Mouse (Mus musculus) cerebellum, adult 9-11 months (tissue): ENCODE data around the gene Jmy.

Experiments
- DNase-seq: peaks from one replicate; pipeline ENCODE4 v3.0.0; 2022

Jmy gene

DNA sequence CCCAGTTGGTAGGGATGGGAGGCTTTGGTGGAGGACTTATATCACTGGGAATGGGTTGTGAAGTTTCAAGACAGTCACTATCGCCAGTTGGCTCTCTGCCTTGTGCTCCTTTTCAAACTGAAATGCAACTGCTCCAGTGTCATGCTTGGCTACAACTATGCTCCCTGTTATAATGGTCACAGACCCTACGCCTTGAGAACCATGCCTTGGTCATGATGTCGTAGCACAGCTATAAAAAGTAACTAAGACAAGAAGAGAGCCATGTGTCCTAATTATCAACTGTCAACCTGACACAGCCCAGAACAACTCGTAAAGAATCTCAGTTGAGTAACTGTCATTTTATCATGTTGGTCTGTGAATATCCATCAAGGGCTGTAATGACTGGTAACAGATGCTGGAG lies 41.0 kb downstream of the Jmy start:
- DNase-seq = no peak

DNA sequence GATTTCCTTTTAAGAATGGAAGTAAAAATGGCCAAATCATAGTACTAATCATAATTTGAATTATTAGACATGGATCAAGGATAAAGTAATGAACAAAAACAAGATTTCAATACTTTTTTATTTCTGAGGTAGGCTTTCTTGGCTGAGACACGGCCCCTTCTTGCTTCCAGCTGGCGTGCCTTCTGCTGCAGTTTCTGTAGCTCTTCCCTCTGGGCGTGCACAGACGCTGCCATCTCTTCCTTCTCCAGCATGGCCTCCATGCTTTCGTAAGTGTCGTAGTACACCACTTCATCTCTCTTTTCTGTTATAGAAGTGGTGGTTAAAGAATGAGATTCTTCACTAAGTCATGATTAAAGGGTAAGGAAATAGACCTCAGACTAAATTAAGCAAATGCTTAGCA lies 46.3 kb downstream of the Jmy start:
- DNase-seq = peak; percentile 80

DNA sequence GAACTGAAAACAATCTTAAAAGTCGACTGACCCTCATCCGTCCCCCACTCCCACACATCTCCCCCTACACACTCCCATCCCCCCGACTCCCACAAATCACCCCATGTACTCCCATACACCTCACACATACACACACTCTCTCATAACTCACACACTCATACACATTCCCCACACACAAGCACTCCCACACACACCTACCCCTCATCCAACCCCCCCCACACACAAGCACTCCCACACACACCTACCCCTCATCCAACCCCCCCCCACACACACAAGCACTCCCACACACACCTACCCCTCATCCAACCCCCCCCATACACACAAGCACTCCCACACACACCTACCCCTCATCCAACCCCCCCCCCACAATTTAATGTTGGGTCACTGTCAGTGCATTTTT lies 59.4 kb downstream of the Jmy start:
- no peak for DNase-seq

DNA sequence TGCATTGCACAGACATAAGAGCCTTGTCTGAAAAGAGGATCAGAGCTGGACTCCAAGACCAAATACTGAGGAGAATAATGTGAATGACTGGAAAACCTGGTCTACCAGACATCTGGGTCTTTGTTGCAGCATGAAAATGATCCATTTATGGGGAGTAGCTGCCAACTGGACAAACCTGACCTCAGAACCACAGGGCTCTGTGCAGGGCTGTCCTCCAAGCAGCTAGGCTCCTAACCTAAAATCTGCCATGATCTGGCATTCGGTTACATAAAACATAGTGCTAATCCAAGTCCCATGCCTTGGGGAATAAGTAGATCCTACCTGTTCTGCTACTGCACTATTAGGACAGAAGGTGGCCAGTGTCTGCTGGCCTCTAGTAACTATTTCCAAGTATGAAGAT lies 70.4 kb downstream of the Jmy start:
- no peak for DNase-seq

DNA sequence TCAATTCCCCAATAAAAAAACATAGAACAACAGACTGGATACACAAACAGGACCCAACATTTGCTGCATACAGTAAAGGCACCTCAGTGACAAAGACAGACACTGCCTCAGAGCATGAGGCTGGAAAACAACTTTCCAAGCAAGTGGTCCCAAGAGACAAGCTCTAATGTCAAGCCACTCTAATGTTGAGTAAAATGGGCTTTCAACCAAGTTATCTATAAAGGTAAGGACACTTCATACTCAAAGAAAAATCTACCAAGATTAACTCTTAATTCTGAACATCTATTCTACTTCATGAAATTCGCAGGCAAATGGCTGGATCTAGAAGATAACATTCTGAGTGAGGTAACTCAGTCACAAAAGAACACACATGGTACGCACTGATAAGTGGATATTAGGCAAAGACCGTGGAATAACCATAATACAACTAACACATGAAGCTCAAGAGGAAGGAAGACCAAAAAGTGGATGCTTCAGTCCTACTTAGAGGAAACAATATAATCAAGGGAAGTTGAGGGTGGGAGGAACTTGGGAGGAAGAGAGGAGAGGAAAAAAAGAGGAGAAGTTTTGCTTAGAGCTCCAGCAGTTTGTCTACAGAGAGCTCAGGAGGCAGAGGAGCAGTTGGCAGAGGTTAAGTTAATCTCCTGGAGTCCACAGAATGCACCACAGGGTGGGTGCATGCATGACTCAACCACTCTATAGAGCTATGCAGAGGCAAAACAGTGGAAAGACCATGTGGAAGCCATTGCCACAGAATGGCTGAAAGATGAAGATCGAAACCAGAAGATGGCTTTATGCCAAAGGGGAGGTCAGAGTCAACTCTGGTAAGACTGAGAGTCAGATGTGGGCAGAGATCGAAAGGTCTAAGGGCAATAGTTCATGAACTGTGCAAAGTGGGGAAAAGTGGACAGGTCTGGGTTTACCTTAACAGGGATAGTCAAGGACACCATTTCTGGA lies 71.4 kb downstream of the Jmy start:
- no peak for DNase-seq

DNA sequence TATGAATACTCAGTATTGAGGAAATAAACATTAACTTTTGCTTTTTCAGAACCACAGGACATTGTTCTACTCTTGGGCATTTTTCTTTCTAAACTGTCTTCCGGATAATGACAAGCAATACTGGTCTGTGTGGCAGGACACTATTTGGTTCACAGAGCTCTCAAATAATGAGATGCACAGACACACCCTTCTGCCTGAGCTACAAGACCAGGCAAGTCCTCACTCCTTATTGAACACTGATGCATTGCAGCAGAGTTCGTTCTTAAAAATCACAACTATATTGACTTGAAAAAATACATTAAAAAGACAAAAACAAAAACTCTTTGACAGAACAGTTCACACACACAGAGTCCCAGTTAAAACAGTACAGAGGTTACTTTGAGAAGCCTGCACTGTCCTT lies 76.4 kb downstream of the Jmy start:
- no peak for DNase-seq

DNA sequence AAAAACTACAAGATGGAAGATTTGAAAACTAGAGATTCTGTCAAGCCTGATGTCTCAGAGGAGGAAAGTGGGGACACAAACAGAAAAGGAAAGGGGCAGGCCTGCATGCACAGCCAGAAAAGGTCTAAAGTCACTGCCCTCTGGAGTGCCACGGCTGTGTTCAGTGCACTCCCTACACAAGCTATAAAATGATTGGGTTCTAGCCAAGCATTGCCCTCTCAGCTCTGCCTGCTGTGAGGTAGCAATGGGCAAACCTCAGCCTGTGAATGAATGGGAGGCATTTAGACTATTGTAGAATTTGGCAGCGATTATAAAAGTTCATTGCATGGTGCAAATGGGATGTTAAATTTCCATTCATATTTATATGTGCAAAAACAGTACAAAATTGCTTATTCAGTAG lies 79.8 kb downstream of the Jmy start:
- no peak for DNase-seq

DNA sequence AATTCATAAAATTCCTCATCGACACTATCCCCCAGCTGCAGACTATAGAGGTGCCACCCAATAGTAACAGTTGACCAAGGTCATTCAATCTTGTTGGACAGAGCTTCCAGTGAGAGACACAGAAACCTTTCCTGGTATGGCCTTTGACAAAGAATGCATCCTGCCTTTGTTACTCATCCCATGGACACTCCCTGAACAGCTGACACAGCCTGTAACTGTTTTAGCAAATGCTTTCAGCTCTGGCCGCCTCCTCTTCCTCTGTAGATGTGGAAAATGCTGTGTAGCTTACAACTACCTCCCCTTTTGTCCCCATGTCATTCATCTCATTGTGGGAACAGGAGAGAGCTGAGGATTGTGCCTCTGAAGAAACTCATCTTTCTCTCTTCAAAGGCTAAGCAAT lies 81.3 kb downstream of the Jmy start:
- no peak for DNase-seq

DNA sequence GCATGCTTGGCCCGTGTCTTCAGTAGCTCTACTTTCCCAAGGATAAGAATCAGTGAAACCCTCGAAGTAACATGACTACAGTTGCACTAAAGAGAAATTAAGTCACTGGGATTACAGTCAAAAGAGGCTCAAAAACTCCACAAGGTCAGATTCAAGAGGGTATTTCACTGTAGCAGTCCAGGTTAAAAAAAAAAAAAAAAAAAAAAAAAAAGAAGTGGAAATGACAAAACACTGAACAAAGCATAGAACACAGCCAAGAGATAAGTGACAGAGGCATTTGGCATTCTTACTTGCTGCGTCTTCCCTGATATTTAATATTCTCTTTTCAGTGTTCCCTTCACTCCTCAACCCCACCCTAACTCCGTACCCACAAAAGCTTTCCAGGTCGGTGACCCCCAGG lies 84.6 kb downstream of the Jmy start:
- no peak for DNase-seq

DNA sequence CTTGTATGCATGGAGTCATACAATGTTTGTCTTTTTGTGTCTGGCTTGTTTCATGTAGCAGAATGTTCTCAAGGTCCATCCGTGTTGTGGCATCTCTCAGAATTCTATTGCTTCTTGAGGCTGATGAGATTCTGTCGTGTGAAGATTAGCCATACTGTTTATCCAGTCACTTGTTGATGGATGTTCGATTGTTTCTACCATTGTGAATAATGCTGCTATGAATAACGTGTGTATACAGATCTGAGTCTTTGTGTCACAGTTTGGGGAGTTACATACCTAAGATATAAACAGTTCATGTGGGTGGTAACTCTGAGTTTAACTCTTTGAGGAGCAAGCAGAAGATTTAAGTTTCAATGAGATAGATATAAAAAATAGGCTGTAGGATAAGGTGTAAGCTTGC lies 89.3 kb downstream of the Jmy start:
- DNase-seq = no peak

DNA sequence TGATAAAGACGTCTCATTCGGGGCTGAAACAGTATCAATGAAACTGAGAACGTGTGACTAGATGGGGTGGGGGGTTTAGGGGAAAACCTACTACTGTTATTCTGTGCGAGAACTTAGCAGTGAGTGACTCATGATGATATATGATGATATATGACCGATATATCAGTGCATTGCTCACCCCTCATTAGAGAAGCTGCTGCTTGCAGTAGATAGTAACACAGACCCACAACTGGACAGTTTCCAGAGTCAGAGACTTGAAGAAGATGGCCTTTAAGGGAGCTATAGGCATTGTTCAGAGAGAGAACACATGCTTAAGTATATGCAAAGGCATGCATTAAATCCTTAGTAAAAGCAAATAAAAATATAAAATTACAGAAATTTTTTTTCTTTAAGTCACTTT lies 92.8 kb downstream of the Jmy start:
- no peak for DNase-seq

DNA sequence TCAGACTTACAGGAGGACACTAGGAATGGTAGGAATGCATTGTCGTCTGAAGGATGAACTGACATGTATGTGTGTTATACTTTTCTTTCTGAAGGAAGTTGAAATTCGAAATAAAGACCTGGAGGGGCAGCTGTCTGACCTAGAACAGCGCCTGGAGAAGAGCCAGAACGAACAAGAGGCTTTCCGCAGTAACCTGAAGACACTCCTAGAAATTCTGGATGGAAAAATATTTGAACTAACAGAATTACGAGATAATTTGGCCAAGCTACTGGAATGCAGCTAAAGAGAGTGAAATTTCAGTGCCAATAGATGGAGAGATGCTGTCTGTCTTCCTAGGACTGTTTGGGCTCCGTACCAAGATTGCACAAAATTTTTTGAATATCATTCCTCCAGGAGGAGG lies 97.7 kb downstream of the Jmy start:
- no peak for DNase-seq

DNA sequence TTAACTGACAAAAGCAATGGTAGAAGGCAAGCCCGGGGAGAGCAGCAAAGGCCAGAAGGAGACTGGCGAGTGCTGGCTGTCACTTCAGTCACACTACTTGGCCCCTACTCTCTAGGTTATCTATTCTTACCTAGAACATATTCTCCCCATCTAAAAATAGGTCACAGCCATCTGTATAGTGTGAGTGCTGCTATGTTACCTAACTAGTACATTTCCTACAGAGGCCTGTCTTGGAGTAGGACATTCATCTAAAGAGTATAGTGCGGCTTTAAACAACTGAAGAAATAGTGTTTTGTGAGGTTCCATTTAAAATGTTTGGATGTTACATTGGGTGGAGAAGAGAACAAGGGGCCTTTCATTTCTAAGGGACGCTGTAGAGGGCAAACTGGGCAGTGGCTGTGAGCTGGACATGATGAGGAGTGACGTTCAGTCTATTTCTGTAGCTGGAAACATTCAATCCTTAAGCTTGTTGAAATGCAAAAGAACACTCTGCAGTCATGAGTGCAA lies 99.8 kb downstream of the Jmy start:
- peak; percentile 82 for DNase-seq

DNA sequence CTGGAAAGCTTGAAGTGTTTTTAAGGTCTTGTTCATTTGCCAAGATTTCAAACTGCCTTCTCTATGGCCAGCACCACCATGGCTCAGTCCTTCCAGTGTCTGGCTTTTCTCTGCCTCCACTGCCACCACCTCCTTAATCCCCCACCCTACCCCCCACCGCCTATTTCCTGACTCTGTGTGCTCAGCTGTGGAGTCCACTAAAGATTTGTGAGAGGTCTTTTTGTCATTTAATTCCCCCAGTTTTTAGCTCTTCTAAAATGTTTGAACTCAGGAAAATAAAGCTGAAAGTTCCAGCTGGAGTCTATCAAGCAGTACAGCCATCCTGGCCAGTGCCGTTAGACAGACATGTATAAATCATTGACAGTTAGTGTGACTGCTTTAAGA lies 110.4 kb downstream of the Jmy start:
- no peak for DNase-seq

DNA sequence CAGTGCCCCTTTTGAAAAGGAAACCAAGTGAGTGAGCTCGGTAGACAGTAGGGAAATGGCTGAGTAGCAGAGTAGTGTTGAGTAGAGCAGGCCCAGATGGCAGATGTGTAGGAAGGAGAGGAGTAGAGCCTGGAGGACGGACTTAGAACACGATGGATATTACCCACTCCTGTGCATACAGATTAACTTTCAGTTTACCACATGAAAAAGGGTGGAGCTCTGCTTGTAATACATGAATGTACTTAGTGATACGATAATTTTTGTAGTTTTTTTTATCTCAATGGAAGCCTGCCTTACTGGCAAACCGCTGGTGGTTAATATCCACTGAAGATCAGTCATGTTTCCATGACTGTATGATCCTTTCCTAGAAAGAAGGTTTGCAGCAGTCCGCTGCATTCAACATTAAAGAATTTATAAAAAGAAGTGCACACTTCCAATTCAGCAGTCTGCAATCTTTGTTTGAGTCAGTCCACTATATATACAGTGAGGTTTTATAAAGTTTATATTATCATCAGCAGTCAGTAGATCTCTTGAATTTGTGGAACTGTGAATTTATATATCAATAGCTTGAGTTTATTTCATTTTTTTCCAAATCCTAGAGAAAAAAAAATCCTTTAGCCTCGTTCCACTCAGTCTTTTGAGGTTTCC lies 110.9 kb downstream of the Jmy start:
- no peak for DNase-seq

DNA sequence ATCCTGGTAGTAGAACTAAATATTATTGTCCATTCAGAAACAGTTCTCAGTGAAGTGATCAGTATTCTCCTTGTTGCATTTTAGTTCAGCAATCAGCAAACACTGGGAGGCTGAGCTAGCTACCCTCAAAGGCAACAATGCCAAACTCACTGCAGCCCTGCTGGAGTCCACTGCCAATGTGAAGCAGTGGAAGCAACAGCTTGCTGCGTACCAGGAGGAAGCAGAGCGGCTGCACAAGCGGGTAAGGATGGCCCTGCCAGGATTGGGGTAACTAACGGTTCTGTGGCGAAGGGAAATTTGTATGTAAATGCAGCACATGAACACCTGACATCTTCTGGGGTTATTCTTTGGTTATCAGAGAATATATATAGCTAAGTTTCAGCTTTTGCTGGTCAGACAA lies 112.2 kb downstream of the Jmy start:
- DNase-seq = peak; percentile 55

DNA sequence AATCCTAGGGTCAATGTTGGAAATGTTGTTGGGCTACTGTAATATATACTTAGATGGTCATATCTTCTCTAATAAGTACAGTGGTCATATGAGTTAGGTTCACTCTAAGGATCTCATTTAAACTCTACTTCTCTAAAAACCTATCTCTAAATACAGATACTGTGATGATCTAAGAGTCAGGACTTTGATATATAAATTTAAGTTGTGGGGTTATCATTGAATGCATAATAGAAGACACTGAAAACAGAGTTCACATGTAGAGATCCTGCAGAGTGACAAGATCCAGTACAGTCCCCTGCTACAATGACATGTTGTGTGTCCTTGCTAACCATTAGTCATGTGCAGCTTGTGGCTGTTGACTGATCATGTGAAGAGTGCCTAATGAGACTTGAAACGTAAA lies 114.5 kb downstream of the Jmy start:
- no peak for DNase-seq

DNA sequence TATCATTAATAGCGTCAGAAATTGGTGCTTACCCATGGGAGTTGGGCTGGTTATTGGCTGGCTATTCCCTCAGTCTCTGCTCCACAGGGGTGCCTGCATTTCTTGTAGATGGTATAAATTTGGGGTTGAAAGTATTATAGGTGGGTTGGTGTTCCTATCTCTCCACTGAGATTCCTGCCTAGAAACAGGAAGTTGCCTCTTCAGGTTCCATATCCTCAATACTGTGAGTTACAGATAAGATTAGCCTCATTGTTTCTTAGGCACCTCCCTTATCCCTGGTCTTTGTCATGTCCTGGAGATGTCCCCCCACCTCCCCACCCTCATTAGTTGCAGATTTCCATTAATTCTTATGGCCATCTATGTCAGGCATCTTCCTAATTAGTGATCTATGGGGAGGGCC lies 115.1 kb downstream of the Jmy start:
- DNase-seq = no peak

DNA sequence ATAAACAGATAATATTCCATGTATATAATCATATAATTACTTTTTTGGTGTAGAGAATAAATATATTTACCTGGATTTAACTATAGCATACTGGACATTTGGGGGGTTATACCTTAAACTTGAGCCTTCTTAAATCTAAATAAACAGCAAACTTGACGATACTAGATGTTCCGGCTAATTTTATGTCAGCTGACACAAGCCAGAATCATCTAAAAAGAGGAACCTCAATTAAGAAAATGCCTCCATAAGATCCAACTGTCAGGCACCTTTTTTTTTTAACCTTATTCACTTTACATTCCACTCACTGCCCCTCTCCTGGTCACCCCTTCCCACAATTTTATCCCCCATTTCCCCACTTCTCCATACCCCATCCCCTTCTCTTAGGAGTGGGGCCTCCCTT lies 116.0 kb downstream of the Jmy start:
- DNase-seq = no peak

DNA sequence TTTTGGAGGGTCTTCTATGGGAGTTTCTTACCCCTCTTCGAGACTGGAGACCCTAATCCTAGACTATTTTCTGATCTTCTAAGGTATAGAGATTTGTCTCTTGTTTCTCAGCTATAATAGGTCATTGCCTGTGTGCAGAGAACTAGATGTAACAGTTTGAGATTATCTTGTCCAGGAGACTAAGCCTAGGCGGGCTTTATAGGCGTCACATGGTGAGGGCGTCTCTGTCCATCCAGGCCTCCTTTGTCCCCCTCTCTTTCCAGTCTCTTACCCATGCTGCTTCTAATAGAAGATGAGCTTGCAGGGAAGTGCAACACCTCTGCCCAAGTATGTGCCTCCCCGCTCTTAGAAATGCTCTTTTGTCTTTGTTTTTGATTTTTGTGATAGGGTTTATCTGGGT lies 116.5 kb downstream of the Jmy start:
- DNase-seq = no peak

DNA sequence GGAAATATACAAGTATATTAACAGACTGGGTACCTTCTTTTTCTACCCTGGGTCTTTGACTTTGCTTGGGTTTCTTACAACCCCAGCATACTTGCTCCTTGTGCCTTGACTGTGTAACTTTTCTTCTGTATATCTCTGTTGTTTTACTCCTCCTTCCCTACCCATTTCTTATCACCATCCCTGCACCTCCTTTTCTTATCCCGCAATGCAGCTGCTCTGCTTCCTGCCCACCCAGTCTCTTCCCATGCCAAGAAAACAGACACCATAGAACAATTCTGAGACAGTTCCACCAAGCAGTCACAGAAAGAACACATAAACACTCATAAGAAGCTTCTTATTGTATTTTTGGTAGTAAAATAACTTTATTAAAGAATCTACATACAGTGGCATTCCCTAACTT lies 118.3 kb downstream of the Jmy start:
- DNase-seq = no peak

DNA sequence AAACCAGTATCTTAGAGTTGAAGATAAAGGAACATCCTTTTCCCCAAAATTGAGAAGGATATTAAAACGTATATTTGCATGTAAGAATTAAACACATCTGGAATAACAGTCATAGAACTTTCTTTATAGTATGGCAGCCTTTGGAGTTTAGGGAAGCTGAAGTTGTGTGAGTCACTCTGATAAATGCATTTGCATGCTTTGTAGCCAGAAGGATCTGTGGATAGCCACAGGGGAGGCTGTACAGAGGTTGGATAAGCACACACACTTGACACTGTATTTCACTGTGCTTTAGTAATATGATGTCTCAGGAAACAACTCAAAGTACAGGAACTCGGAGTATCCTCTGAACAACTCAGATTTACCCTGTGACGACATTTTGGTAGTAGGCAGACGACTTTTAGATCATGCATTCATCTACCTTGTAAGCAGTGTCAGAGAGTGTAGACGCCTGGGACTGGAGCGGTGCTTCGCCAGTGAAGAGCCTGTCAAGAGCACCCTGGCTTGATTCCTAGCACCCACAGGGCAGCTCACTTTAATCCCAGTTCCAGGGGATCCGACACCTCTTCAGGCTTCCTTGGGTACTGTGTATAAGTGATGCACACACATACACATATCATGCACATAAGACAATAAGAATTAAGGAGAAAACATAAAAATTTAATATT lies 119.1 kb downstream of the Jmy start:
- DNase-seq = no peak
